9 mouse cellular contexts compared by ENCODE assay signal in the genomic region with DNA sequence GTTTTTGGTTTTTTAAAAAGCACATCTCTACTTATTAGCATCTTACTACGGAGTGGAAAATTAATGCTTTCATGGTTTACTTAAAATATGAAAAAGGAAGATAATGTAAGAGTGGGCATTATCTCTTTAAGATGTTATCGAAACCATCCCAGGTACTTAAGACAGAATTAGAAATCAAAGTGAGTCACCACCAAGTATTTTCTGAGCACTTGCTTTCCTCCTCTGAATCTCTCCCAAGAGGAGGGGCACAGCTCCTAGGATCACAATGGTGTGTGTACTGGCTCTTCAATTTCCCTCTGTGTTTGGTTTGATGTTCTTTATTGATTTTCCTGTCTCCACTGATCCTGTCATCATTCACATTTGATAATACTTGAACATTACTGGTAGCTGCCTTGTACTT. TPM values are rescaled to one million over a fixed set of nuclear protein-coding genes. Genes with fewer than 3 reads are reported as not detected.
DNase-seq lines count a peak whose midpoint lies in the region; ATAC-seq and TF ChIP-seq lines count a peak whose summit lies in the region.
"Not testable (repeated sequence)": the region's sequence is repeated elsewhere in the genome, so short reads cannot be mapped to it uniquely, and the experiment has no call there.
"Had no signal": no experiment of that assay in that cellular context is flagged by ENCODE, and none has a peak within 500 bp of the region (broad histone marks: within the 10 kb centered on the region; RNA-seq: fewer than 3 reads in every experiment).

No protein-coding gene starts in this region.

- TF ChIP-seq POLR2A in ES-Bruce4 (IDR thresholded peaks at IDR 0.05; ENCODE audit: insufficient read depth, low read length); small intestine, adult 2 months (IDR thresholded peaks at IDR 0.05; ENCODE audit: low read depth, low read length): not testable (repeated sequence)

- not testable (repeated sequence) for ATAC-seq in embryonic facial prominence, embryonic 11.5 days (replicated peaks; ENCODE audit: insufficient number of reproducible peaks, low FRiP score, low TSS enrichment, low read depth); liver, embryonic 16.5 days (ENCODE audit: low read depth); midbrain, embryonic 14.5 days (ENCODE audit: low FRiP score, low TSS enrichment)
- peak; percentile 93 for ATAC-seq in frontal cortex, adult (ENCODE audit: low TSS enrichment)
- peak; percentile 70 for ATAC-seq in hindbrain, embryonic 13.5 days (ENCODE audit: low FRiP score)

- not testable (repeated sequence) for TF ChIP-seq CTCF in ES-Bruce4 (IDR thresholded peaks at IDR 0.05; ENCODE audit: low read depth, low read length); layer of hippocampus, adult 2 months (conservative IDR thresholded peaks at IDR 0.05); small intestine, adult 2 months (IDR thresholded peaks at IDR 0.05; ENCODE audit: extremely low read depth, insufficient read length, insufficient replicate concordance, low read depth, low read length)

- TF ChIP-seq EP300 in ES-Bruce4 (IDR thresholded peaks at IDR 0.05; ENCODE audit: insufficient read depth, low read depth, low read length) = not testable (repeated sequence)

- not testable (repeated sequence) for H3K9me3 ChIP-seq in ES-Bruce4 (replicated peaks; ENCODE audit: control insufficient read depth, insufficient read depth, low read length, poor library complexity, severe bottlenecking); embryonic facial prominence, embryonic 11.5 days (replicated peaks; ENCODE audit: control insufficient read depth, low read length); hindbrain, embryonic 13.5 days; liver, embryonic 16.5 days (replicated peaks; ENCODE audit: control insufficient read depth, low read length); midbrain, embryonic 14.5 days (ENCODE audit: control insufficient read depth, low read length)

- H3K4me3 ChIP-seq in ES-Bruce4 (ENCODE audit: low read depth, low read length) = not testable (repeated sequence)
- H3K4me3 ChIP-seq in embryonic facial prominence, embryonic 11.5 days (ENCODE audit: low read depth, low read length) = peak overlapping the region; percentile 67; the same call in 1 of the 2 replicates
- H3K4me3 ChIP-seq in hindbrain, embryonic 13.5 days = peak overlapping the region; percentile 75
- H3K4me3 ChIP-seq in layer of hippocampus, adult 2 months = peak overlapping the region; percentile 75
- H3K4me3 ChIP-seq in liver, embryonic 16.5 days (ENCODE audit: low read depth, low read length) = peak overlapping the region; percentile 71
- H3K4me3 ChIP-seq in midbrain, embryonic 14.5 days (replicated peaks; ENCODE audit: low read depth, low read length) = peak overlapping the region; percentile 56
- H3K4me3 ChIP-seq in small intestine, adult 2 months (ENCODE audit: low read depth, low read length) = peak overlapping the region; percentile 97; the same call in 1 of the 2 replicates

- H3K27ac ChIP-seq in ES-Bruce4 (ENCODE audit: insufficient read depth, low read length) = peak overlapping the region; percentile 24; the same call in 1 of the 2 replicates
- not testable (repeated sequence) for H3K27ac ChIP-seq in embryonic facial prominence, embryonic 11.5 days (replicated peaks; ENCODE audit: low read depth, low read length); hindbrain, embryonic 13.5 days; liver, embryonic 16.5 days (ENCODE audit: low read length); midbrain, embryonic 14.5 days (replicated peaks; ENCODE audit: low read depth, low read length); small intestine, adult 2 months (ENCODE audit: insufficient read depth, low read depth, low read length)
- peak overlapping the region; percentile 87 for H3K27ac ChIP-seq in layer of hippocampus, adult 2 months

- H3K9ac ChIP-seq in ES-Bruce4 (ENCODE audit: low read depth, poor library complexity, severe bottlenecking) = 0 out of 2 replicates have a peak overlapping the region, but pooled peaks have one; percentile 47
- not testable (repeated sequence) for H3K9ac ChIP-seq in embryonic facial prominence, embryonic 11.5 days (replicated peaks; ENCODE audit: low read length); liver, embryonic 16.5 days (ENCODE audit: low read depth, low read length); midbrain, embryonic 14.5 days (replicated peaks; ENCODE audit: low read length)
- peak overlapping the region; percentile 90 for H3K9ac ChIP-seq in hindbrain, embryonic 13.5 days

- not testable (repeated sequence) for DNase-seq in embryonic facial prominence, embryonic 11.5 days (ENCODE audit: low spot score); layer of hippocampus, adult 2 months (ENCODE audit: low spot score in 2 of 2); midbrain, embryonic 14.5 days

- WGBS in embryonic facial prominence, embryonic 11.5 days = 76% methylated on average over 2 of the region's 2 CpGs
- WGBS in hindbrain, embryonic 13.5 days = 87% methylated on average over 2 of the region's 2 CpGs
- WGBS in liver, embryonic 16.5 days (ENCODE audit: insufficient replicate concordance) = 69% methylated on average over 2 of the region's 2 CpGs
- 69% methylated on average over 2 of the region's 2 CpGs for WGBS in midbrain, embryonic 14.5 days
- WGBS in small intestine, adult 2 months = 35% methylated on average over 2 of the region's 2 CpGs

- not testable (repeated sequence) for H3K27me3 ChIP-seq in ES-Bruce4 (ENCODE audit: control insufficient read depth, insufficient read depth, low read length, poor library complexity, severe bottlenecking); embryonic facial prominence, embryonic 11.5 days (ENCODE audit: control insufficient read depth, insufficient read depth, low read length); hindbrain, embryonic 13.5 days; liver, embryonic 16.5 days (ENCODE audit: control insufficient read depth, insufficient read depth, low read depth, low read length); midbrain, embryonic 14.5 days (ENCODE audit: control insufficient read depth, insufficient read depth, low read length); small intestine, adult 2 months (ENCODE audit: control insufficient read depth, insufficient read depth, low read length)

- H3K4me2 ChIP-seq in embryonic facial prominence, embryonic 11.5 days (ENCODE audit: low read depth, low read length) = not testable (repeated sequence)
- H3K4me2 ChIP-seq in hindbrain, embryonic 13.5 days = peak overlapping the region; percentile 80
- peak overlapping the region; percentile 59 for H3K4me2 ChIP-seq in liver, embryonic 16.5 days (ENCODE audit: low read depth, low read length)
- H3K4me2 ChIP-seq in midbrain, embryonic 14.5 days (ENCODE audit: low read length) = peak overlapping the region; percentile 67

- H3K36me3 ChIP-seq in ES-Bruce4 (ENCODE audit: control insufficient read depth, insufficient read depth, low read length, poor library complexity, severe bottlenecking); embryonic facial prominence, embryonic 11.5 days (replicated peaks; ENCODE audit: control insufficient read depth, insufficient read depth, low read depth, low read length); hindbrain, embryonic 13.5 days; liver, embryonic 16.5 days (ENCODE audit: control insufficient read depth, insufficient read depth); midbrain, embryonic 14.5 days (ENCODE audit: control insufficient read depth, insufficient read depth, low read length); small intestine, adult 2 months (ENCODE audit: control insufficient read depth, insufficient read depth, low read length): not testable (repeated sequence)

- not testable (repeated sequence) for H3K4me1 ChIP-seq in ES-Bruce4 (ENCODE audit: control insufficient read depth, insufficient read depth, low read length); embryonic facial prominence, embryonic 11.5 days (ENCODE audit: control insufficient read depth, insufficient read depth, low read length); hindbrain, embryonic 13.5 days (replicated peaks); liver, embryonic 16.5 days (ENCODE audit: control insufficient read depth, low read depth, low read length); midbrain, embryonic 14.5 days (ENCODE audit: control insufficient read depth, insufficient read depth, low read length); small intestine, adult 2 months (ENCODE audit: control insufficient read depth, insufficient read depth, insufficient read length, low read length)

RNA-seq across cellular contexts. Expression of a gene that starts 3.0 kb away (rescaled TPM):
- 19.1 and 21.6 TPM in 2 replicates for polyA plus RNA-seq in ES-Bruce4 (2011; ENCODE audit: insufficient read depth, insufficient read length, low read depth, missing spikeins)
- 11.8 and 12.5 TPM in 2 replicates for polyA plus RNA-seq in embryonic facial prominence, embryonic 11.5 days (2014; fragmentation: Nextera tagmentation; extraction: Ambion mirVana)
- 15.3 and 16.3 TPM in 2 replicates for polyA plus RNA-seq in hindbrain, embryonic 13.5 days (2015; fragmentation: Nextera tagmentation; extraction: Ambion mirVana)
- total RNA-seq in layer of hippocampus, adult 2 months (2021) = 10 to 100 TPM; 25.3 to 25.8 TPM
- 2.5 and 2.8 TPM in 2 replicates for polyA plus RNA-seq in liver, embryonic 16.5 days (2015; fragmentation: Nextera tagmentation; extraction: Ambion mirVana)
- 13.9 and 15.9 TPM in 2 replicates for polyA plus RNA-seq in midbrain, embryonic 14.5 days (2014; fragmentation: Nextera tagmentation; extraction: Ambion mirVana)
- 1.4 and 2.2 TPM in 2 replicates for polyA plus RNA-seq in small intestine, adult 2 months (2012; rRNA removed)

RNA-seq across cellular contexts. Expression of a gene that starts 45.1 kb away (rescaled TPM):
- 12.1 and 12.6 TPM in 2 replicates for polyA plus RNA-seq in ES-Bruce4 (2011; ENCODE audit: insufficient read depth, insufficient read length, low read depth, missing spikeins)
- 3.8 and 4.1 TPM in 2 replicates for polyA plus RNA-seq in embryonic facial prominence, embryonic 11.5 days (2014; fragmentation: Nextera tagmentation; extraction: Ambion mirVana)
- 9.3 and 11.0 TPM in 2 replicates for polyA plus RNA-seq in hindbrain, embryonic 13.5 days (2015; fragmentation: Nextera tagmentation; extraction: Ambion mirVana)
- total RNA-seq in layer of hippocampus, adult 2 months (2021) = 10 to 100 TPM; 13.5 to 14.0 TPM
- 1.4 TPM in 2 replicates for polyA plus RNA-seq in liver, embryonic 16.5 days (2015; fragmentation: Nextera tagmentation; extraction: Ambion mirVana)
- 5.4 and 6.7 TPM in 2 replicates for polyA plus RNA-seq in midbrain, embryonic 14.5 days (2014; fragmentation: Nextera tagmentation; extraction: Ambion mirVana)
- 0.08 and 0.13 TPM in 2 replicates for polyA plus RNA-seq in small intestine, adult 2 months (2012; rRNA removed)

RNA-seq across cellular contexts. Expression of a gene that starts 46.2 kb away (rescaled TPM):
- 10.8 and 11.1 TPM in 2 replicates for polyA plus RNA-seq in ES-Bruce4 (2011; ENCODE audit: insufficient read depth, insufficient read length, low read depth, missing spikeins)
- 4.4 and 4.5 TPM in 2 replicates for polyA plus RNA-seq in embryonic facial prominence, embryonic 11.5 days (2014; fragmentation: Nextera tagmentation; extraction: Ambion mirVana)
- polyA plus RNA-seq in hindbrain, embryonic 13.5 days (2015; fragmentation: Nextera tagmentation; extraction: Ambion mirVana) = 3.5 and 4.3 TPM in 2 replicates
- 1 to 10 TPM; 9.3 to 9.9 TPM for total RNA-seq in layer of hippocampus, adult 2 months (2021)
- 0.77 and 0.99 TPM in 2 replicates for polyA plus RNA-seq in liver, embryonic 16.5 days (2015; fragmentation: Nextera tagmentation; extraction: Ambion mirVana)
- 4.1 and 4.3 TPM in 2 replicates for polyA plus RNA-seq in midbrain, embryonic 14.5 days (2014; fragmentation: Nextera tagmentation; extraction: Ambion mirVana)
- polyA plus RNA-seq in small intestine, adult 2 months (2012; rRNA removed) = 0.09 and 0.46 TPM in 2 replicates

RNA-seq across cellular contexts. Expression of a gene that starts 46.3 kb away (rescaled TPM):
- polyA plus RNA-seq in ES-Bruce4 (2011; ENCODE audit: insufficient read depth, insufficient read length, low read depth, missing spikeins) = 13.8 and 15.6 TPM in 2 replicates
- polyA plus RNA-seq in embryonic facial prominence, embryonic 11.5 days (2014; fragmentation: Nextera tagmentation; extraction: Ambion mirVana) = not detected in 2 replicates
- polyA plus RNA-seq in hindbrain, embryonic 13.5 days (2015; fragmentation: Nextera tagmentation; extraction: Ambion mirVana) = 0.87 and 0.96 TPM in 2 replicates
- 1 to 10 TPM in 1 of 2 experiments, not detected in 1; 1.6 TPM for total RNA-seq in layer of hippocampus, adult 2 months (2021)
- not detected in 2 replicates for polyA plus RNA-seq in liver, embryonic 16.5 days (2015; fragmentation: Nextera tagmentation; extraction: Ambion mirVana)
- not detected in 2 replicates for polyA plus RNA-seq in midbrain, embryonic 14.5 days (2014; fragmentation: Nextera tagmentation; extraction: Ambion mirVana)
- polyA plus RNA-seq in small intestine, adult 2 months (2012; rRNA removed) = not detected in 2 replicates
- polyA plus RNA-seq: limb, embryonic 11.5 days had no signal
